Mouse (Mus musculus) kidney, postnatal 36 days (tissue): ENCODE results near the gene Tmem11.
"Not testable (repeated sequence)": the region's sequence is repeated elsewhere in the genome, so short reads cannot be mapped to it uniquely, and the experiment has no call there.

Source experiments
- DNase-seq, 2 experiments: peaks; one replicate each; pipeline ENCODE4 v3.0.0; 2021 to 2022; ENCODE audit warnings: mixed read lengths in 2 of 2

Tmem11 gene

GRCm38 (mm10) chr11:60878675-60879294, at the start of gene Tmem11:
Gene Tmem11, minus strand, starts transcription at chr11:60879272.
- peak; percentile 95 to 98 for DNase-seq

GRCm38 (mm10) chr11:60927264-60927663, 48.2 kb upstream of the Tmem11 start:
- peak; percentile 96 for DNase-seq

- DNase-seq, result no peak
Measured at GRCm38 (mm10) chr11:60924981-60925380, 45.9 kb upstream of the Tmem11 start.

GRCm38 (mm10) chr11:60924498-60924897, 45.4 kb upstream of the Tmem11 start:
- no peak for DNase-seq

- DNase-seq, result no peak
Measured at GRCm38 (mm10) chr11:60922964-60923363, 43.9 kb upstream of the Tmem11 start.

GRCm38 (mm10) chr11:60922195-60922594, 43.1 kb upstream of the Tmem11 start:
- no peak for DNase-seq

- no peak for DNase-seq
Measured at GRCm38 (mm10) chr11:60920021-60920420, 40.9 kb upstream of the Tmem11 start.

- no peak for DNase-seq
Measured at GRCm38 (mm10) chr11:60915201-60915600, 36.1 kb upstream of the Tmem11 start.

GRCm38 (mm10) chr11:60914491-60914890, 35.4 kb upstream of the Tmem11 start, which contains the start of gene Natd1:
Gene Natd1, minus strand, starts transcription at chr11:60914750.
- no peak for DNase-seq

- DNase-seq, result peak; percentile 95 to 97
Measured at GRCm38 (mm10) chr11:60913301-60914196, 34.5 kb upstream of the Tmem11 start.

GRCm38 (mm10) chr11:60912525-60912973, 33.5 kb upstream of the Tmem11 start:
- DNase-seq, result peak in 1 of 2 experiments; percentile 36

GRCm38 (mm10) chr11:60909626-60910025, 30.6 kb upstream of the Tmem11 start:
- no peak for DNase-seq

- peak in 1 of 2 experiments; percentile 48 for DNase-seq
Measured at GRCm38 (mm10) chr11:60908073-60908472, 29.0 kb upstream of the Tmem11 start.

GRCm38 (mm10) chr11:60906449-60906848, 27.4 kb upstream of the Tmem11 start:
- peak in 1 of 2 experiments; percentile 17 for DNase-seq

GRCm38 (mm10) chr11:60905407-60906120, 26.5 kb upstream of the Tmem11 start:
- peak in 1 of 2 experiments; percentile 23 for DNase-seq

GRCm38 (mm10) chr11:60903661-60904061, 24.6 kb upstream of the Tmem11 start:
- DNase-seq, result peak; percentile 67

- peak; percentile 73 to 88 for DNase-seq
Measured at GRCm38 (mm10) chr11:60902486-60902885, 23.4 kb upstream of the Tmem11 start.

- DNase-seq, result peak in 1 of 2 experiments; percentile 41
Measured at GRCm38 (mm10) chr11:60902001-60902400, 22.9 kb upstream of the Tmem11 start.

- peak in 1 of 2 experiments; percentile 36 for DNase-seq
Measured at GRCm38 (mm10) chr11:60895915-60896314, 16.8 kb upstream of the Tmem11 start.

GRCm38 (mm10) chr11:60890744-60891143, 11.7 kb upstream of the Tmem11 start:
- no peak for DNase-seq

GRCm38 (mm10) chr11:60890286-60890685, 11.2 kb upstream of the Tmem11 start:
- peak in 1 of 2 experiments; percentile 43 for DNase-seq

GRCm38 (mm10) chr11:60889861-60890260, 10.8 kb upstream of the Tmem11 start:
- peak in 1 of 2 experiments; percentile 14 for DNase-seq

GRCm38 (mm10) chr11:60886986-60887385, 7.9 kb upstream of the Tmem11 start:
- not testable (repeated sequence) for DNase-seq
